Mouse (Mus musculus) layer of hippocampus, postnatal 25 days (tissue): ENCODE measurements around the gene Mnat1. TPM values are rescaled to one million over a fixed set of nuclear protein-coding genes. Genes with fewer than 3 reads are reported as not detected.
"Not testable (repeated sequence)": the region's sequence is repeated elsewhere in the genome, so short reads cannot be mapped to it uniquely, and the experiment has no call there.

Source experiments
- DNase-seq, 2 experiments: peaks; one replicate each; pipeline ENCODE4 v3.0.0; 2022; ENCODE audit warnings: mixed read lengths in 2 of 2, low spot score in 1 of 2; ENCODE audit errors: extremely low spot score in 1 of 2
- total RNA-seq, 2 experiments: library from RNA; stranded (reverse); gene quantifications; 2 replicates each; pipeline ENCODE4 v1.2.3; 2021

Mnat1 gene
- total RNA-seq, 2 experiments from 2014 or later: 21.4 to 22.0 TPM

DNA sequence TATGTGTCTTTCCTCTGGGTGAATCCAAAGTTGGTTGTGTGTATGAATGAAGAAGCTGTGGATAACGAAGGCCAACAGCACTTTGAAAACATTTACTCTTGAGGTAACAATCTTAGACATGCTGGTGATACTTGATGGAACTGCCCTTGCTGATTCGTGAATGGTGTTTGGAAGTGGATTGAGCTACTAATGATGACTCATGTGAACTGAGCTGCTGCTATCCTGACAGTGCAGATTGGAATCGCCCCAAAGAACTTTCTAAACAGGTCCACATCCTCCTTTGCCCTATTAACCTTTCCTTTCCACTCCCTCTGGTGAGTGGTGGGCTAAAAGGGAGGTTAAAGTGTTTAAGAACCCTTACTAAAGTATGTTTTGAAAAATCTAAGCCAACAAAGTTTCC lies 17.2 kb downstream of the Mnat1 start:
- no peak for DNase-seq

DNA sequence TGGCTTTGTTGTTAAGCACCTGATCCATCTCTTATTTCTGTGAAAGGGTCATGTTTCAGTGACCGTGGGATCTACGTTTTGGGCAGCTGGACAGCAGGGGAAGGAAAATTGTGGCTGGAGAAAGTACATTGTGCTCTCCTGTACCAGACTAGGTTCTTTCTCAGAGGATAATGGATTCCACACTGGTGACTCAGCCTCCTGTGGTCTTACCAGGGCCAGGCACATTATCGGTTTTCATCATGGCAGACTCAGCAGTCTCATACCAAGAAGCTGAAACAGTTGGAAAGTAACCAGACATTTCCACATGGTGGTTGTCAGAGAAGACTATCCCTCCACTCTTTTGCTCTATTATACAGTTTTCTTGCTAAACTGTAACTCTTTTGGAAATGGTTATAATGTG lies 23.7 kb downstream of the Mnat1 start:
- no peak for DNase-seq

DNA sequence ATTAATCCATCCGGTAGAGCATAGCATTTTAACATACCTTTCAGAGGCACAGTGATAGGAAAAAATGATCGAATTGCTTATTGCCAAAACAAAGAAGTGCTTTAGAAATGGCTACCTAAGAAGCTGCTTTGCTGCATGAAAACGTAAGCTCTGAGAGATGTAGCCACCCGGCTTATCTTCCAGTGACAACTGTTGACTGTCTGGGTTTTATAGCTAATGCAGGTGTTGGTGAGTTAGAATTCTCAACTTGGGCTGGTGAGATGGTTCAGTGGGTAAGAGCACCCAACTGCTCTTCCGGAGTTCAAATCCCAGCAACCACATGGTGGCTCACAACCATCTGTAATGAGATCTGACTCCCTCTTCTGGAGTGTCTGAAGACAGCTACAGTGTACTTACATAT lies 27.5 kb downstream of the Mnat1 start:
- not testable (repeated sequence) for DNase-seq

DNA sequence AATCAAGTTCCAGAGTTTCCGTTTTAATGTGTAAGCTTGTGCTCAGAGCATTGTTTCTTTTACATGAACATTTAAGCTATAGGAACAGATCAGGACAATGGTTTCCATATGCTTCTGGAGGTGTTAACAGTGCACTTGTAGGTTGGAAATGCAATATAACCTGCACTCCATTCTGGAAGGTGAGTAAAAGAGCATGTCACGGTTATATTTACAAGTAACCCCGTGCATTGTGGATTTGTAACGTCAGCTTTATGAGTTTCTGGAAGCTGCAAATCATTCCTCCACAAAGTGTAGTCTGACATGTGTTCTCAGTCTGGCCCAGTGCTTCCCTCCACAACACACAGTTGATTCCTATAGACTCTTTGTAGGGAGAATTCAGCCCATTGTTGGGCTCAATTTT lies 30.6 kb downstream of the Mnat1 start:
- DNase-seq: no peak

DNA sequence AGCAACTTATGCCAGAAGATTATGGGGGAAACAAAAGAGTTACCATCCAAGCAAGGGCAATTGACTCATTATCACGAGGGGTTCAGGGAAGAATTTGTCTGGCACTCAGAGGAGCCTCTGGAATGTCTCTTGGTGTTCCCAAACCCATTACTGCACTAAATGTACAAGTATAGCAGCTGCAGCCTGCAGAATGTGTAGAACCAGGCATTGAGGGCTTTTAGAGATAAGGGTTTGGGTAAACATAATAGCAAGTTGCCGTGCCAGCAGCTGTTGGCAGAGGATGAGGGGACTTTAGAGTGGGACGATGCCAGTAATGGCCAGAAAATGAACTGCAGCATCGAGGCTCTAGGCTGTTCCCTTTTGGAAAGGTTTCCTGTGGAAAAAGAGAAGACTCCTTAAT lies 36.8 kb downstream of the Mnat1 start:
- no peak for DNase-seq

DNA sequence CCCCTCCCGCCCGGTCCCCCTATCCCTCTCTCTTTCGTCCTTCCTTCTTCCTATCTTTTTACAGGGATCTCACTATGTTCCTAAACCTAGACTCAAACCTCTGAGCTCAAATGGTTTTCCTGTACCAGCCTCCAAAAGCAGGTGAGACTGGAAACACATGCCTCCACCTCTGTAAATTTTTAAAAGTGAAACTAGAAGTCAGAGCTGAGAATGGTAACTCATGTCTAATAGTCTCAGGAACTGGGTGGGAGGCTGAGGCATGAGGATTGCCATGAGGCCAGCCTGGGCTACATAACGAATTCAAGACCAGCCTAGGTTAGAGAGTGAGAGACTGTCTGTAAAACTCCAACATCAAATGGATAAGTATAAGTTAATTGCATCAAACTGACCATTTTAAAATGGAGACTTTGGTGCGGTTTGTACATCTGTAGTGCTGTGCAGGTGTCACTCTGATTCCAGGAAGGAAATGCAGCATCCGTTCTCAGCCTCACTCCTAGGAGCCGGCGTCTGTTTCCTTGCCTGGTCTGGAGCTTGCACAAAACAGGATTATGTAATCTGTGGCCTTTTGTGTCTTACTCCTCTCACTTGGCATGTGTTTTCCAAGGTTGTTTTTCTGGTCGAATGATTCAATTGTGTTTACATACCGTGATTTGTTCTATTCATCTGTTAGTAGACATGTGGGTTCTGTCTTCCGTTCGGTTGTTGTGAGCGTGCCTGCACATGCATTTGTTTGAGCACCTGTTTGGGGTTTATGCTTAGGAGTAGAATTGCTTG lies 39.1 kb downstream of the Mnat1 start:
- DNase-seq: no peak

DNA sequence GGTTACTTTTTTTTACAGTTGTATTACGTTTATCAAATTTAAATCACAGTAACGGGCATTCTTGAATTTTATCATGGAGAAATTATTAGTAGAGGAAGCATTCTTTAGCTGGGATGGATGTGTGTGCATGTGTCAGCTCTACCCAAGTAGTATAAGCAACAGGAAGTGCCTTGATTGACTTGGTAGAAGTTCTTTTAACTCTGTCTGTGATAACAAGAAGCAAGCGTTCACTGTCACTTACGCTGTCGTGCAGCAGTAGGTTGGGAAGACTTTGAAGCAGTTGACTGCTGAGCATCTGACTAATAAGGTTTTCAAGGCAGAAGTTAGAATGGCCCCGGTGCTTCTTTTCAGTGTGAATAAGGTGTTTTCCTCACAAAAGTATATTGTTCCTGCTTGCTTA lies 47.3 kb downstream of the Mnat1 start:
- no peak for DNase-seq

DNA sequence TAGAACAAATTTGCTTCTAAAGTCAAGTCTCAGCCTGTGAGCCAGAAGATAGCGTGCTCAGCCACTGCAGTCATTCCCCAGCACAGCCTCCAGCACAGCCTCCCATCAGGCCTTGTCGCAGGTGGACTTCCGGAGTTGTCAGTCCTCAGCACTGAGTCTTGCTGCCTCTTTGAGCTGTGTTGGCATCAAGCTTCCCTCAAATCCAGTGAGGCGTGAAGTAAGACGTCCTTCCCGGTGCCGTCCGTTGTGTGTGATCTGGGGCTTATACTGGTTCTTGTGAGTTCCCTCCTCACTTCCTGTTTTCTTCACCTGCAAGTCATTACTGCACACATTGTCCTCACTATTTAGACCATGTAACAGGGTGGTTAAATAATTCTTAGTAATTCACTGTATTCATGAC lies 60.4 kb downstream of the Mnat1 start:
- DNase-seq: no peak

DNA sequence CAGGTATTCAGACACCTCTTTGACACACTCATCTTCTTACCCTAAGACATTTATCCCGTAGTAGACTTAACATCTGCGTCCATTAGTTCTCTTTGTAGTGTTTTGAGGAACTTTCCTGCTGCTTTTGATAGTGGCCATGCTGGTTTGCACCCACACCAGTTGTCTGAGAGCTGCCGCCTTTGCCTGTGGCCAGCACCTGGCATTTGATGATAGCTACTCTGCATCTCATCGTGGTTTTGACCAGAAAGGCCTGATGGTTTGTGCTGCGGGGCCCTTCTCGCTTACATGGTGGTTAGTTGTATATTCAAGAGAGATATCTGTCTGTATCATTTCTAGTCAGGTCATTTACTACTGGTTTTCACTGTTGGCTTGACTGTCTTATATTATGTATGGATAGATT lies 73.8 kb downstream of the Mnat1 start:
- DNase-seq: no peak

DNA sequence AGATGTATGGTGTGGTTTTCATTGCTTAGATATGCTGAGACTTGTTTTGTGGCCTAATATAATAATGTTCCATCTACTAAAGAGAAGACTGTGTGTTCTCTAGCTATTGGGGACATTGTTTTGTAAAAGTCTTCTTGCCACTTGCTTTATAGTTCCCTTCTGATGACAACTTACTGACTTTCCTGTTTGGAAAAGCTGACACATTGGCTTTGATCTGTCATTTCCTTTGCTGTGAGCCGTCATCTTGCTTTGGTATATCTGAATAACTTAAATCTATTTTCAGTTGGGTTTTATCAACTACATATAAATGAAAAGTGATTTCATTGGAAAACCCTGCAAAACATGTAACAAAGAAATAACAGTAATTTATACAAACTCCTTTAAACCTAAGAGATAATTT lies 74.9 kb downstream of the Mnat1 start:
- DNase-seq: no peak

DNA sequence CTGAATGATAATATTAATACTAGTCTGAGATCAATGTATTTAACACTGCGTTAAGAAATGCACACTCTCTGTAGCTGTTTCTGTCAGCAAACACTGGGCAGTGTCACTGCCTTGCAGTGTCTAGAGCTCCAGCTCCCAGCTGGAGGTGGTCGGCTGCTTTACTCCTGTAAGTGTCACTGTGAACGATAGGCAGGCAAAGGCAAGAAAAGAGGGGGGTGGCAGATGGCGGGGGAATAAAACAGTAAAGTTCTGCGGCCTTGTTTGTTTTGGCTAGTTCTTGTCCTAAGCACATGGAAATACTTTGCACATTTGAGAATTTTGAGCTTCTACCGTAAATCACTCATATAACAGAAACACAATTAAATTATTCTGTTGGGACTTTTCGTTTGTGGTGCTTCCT lies 75.9 kb downstream of the Mnat1 start:
- no peak for DNase-seq

DNA sequence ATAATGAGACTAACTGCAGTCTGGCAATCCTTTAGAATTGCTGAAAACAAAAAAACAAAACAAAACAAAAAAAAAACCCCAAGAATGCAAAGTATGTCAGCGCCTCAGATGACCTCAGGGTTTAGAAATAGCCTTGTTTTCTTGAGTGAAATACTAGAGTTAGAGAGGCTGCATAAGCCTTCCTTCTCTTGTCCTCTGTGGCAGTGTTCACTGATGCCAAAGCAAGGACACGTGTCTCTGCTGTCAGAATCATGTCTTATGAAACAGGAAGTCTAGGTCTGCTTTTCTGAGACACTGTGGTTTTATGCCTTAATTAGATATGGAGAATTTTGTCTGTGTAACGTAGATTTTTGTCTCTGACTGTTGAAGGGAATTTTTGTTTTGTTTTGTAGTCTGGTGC lies 78.1 kb downstream of the Mnat1 start:
- no peak for DNase-seq

DNA sequence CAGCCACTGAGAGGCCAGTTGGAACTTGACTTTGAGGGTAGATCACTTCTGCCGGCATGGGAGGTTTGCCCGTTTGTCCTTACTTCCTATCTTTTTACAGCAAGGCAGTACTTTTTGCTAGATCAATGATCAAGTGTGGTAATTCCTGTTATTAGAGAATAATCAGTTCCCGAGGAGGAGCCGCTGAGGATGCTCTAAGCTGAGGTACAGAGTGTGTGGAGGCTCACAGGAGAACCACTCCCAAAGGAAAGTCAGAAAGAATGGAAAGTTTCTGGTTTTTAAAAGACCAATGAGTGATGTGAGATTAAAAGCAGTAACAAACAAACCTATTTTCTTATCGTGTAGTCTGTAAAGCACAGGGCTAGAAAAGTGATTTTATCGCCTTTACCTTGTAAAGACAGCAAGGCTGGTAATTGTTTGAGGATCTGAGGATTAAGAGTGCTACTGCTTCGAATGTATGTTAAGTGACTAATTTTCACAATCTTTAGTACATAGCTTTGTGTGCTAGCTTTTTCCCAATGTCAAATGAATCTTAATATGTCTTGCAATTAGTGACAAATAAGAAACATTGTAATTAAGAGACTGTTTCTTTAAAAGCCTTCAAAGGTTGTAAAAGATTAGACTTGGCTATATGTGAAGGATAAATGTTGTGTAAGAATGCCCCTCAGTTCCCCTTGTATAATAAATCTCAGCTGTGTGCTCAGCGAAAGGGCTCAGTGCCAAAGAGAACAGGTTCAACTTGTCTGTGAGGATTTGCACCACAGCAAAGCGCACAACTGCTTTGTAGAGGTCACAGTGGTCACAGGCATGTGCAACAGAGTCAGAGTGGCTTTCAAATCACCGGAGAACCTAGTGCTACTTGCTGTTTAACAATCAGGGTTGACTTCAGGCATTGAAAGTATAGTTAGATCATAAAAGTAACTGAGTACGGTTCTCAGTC lies 82.5 kb downstream of the Mnat1 start:
- no peak for DNase-seq

DNA sequence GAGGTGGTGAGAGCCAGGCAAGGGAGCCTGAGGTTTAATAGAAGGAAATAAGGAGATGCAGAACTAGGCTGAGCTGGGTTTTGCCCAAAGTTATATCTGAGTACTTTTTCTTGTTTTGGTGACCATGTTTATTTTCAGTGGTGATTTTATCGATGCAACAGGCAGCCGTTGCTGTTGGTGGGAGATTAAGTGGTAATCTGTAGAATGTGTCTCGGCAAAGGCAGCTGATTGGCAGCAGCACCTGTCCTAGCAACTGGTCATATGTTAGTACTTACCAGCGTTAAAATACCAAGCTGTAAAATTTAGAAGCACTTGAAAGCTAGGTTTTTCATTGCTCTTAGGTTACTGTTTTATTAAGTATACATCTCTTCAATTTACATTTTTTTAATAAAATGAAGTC lies 83.5 kb downstream of the Mnat1 start:
- no peak for DNase-seq

DNA sequence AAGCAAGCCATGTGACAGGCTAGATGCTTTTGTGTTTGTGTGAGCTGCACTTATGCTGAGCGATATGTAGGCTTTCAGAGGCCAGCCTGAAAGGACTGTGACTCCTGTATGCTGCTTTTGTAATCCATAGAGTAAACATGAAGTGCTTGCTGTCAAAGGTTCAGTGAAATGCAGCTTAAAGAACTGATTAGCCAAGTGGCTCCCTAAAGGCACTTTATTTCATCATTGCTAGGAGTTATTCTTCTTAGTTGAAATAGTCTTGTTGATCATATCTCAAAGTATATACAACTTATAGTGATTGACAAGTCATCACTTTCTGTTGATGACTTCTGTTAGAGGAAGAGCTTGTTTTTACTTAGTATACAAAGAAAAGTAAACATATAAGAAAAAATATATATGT lies 83.9 kb downstream of the Mnat1 start:
- no peak for DNase-seq

DNA sequence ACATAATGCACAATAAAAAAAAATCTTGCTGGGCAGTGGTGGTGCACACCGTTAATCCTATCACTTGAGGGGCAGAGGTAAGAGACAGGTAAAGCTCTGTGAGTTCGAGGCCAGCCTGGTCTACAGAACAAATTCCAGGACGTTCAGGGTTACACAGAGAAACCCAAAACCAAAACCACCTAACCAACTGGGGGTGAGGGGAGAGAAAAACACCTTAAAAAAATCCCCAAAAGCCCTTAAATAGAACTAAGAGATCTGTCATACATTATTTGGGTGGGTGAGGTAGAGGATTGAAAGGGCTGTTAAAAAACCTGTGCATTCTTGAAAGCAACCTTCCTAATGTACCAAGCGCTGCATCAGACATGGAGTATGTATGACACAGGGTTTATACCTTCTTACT lies 85.0 kb downstream of the Mnat1 start:
- no peak for DNase-seq

DNA sequence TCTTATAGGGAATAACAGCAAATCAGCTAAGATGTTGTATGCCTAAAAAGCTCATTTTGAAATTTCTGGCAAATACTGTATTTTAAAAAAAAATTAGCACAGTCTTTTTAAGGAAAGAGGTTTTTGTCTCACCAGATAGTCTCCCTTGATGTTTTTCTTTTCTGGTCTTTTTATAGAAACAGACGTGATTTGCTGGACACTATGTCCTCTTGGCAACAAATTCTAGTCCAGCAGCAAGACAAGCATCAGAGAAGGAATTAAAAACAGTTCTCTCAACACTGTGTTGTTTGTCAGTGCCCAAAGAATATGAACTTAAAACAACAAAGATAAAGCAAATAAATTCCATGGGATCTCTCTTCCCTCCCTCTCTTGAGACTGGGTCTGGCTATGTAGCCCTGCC lies 85.6 kb downstream of the Mnat1 start:
- DNase-seq: no peak

DNA sequence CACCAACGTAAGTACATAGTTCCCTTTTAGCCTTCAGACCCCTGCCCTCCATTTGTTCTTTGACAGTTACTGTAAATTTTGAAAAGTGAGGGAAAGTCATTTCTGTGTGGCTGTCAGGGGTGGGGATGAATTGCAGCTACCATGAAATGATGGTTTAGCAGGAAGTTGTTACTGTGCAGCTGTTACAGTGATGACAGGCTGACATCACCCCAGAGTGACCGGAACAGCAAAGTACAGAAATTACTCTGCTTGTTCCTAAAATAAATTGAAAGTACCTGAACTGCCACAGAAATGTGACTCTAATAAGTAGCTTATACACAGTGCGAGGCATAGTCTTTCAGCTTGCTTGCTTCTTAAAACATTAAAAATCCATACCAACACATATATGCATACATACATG lies 86.9 kb downstream of the Mnat1 start:
- no peak for DNase-seq

DNA sequence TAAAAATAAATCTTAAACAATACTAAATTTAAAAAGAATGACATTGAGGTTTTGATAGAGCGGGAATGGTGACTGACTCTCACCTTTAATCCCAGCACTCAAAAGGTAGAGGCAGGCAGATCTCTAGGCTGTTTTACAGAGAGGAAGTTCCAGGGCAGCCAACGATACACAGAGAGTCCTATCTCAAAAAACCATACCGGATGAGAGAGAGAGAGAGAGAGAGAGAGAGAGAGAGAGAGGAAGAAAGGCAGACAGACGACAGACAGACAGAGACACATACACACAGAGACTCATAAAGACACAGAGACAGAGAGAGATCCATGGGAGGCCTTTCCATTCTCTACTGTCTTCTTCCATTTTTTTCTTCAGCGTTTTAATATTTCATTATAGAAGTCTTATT lies 92.3 kb downstream of the Mnat1 start:
- DNase-seq: no peak

DNA sequence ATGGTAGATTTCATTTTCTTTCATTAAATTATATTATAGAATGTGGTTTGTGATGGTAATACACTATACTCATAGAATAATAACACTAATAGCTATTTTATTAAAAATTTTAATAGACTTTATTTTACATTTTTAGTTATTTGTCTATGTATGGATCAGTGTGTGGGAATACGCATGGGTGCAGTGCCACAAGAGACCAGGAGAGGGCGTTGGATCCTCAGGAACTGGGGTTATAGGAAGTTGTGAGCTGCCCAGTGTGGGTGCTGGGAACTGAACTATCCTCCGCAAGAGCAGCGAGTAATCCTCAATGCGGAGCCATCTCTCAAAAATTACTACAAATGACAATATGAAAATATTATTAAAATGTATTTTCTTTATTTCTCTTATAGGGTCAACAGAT lies 95.1 kb downstream of the Mnat1 start:
- no peak for DNase-seq

DNA sequence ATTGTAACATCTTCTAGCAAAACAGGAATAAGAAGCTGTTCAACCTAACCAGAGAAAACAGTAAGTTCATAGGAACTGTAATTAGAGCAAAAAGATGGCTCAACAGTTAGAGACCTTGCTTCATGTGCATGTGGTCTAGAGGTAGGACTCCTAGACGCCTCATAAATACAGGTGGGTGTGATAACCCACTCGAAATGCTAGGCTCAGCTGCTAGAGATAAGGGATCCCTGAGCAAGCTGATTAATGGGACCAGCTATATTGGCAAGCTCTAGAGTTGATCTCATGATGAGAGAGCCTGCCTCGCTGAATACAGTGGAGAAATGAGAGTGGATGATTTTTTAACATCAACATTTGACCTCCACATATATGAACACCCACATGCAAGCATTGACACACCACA lies 97.7 kb downstream of the Mnat1 start:
- no peak for DNase-seq

DNA sequence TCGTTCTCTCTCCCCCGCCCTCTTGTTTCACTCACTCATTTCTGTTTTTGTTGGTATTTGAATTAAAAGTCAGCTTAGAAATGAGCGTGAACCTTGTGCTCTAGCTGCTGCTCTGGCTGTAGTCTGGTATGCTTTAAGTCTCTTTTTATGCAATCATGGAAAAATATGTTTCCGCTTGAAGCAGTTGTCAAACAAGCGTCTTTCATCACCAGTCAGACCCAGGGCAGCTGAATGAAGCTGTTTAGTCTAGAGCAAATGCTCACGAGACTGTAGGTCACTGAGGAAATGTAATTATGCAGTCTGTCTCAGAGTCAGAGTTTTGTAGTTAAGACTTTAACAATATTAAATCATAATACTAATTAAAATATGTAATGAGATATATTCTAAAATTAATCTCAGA lies 100.4 kb downstream of the Mnat1 start:
- DNase-seq: no peak
